In the genomic region with DNA sequence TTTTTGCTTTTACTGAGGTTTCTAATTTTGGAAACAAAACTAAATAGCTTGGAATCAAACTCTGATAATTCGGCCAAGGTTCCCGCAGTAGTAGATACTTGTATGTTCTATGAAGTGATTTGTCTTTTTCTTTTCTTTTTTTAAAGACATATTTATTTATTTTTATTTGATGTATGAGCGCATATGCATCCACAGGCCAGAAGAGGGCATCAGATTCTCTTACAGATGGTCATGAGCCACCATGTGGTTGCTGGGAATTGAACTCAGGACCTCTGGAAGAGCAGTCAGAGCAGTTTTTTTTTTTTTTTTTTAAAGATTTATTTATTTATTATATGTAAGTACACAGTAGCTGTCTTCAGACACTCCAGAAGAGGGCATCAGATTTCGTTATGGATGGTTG, we compare ENCODE assay signal across 6 mouse cellular contexts. TPM values are rescaled to one million over a fixed set of nuclear protein-coding genes. Genes with fewer than 3 reads are reported as not detected.
DNase-seq lines count a peak whose midpoint lies in the region; ATAC-seq and TF ChIP-seq lines count a peak whose summit lies in the region.
"Not testable (repeated sequence)": the region's sequence is repeated elsewhere in the genome, so short reads cannot be mapped to it uniquely, and the experiment has no call there.

No protein-coding gene starts in this region.

- peak; percentile 30 for DNase-seq in MEL (ENCODE audit: low read depth, low spot score)
- DNase-seq in gastrocnemius, adult 2 months; kidney, postnatal 0 days (ENCODE audit: low spot score); liver, embryonic 14.5 days (ENCODE audit: low read depth in 3 of 3, low spot score in 3 of 3); midbrain, postnatal 0 days (ENCODE audit: low spot score): not testable (repeated sequence)
- peak; percentile 12 for DNase-seq in lung, postnatal 0 days (ENCODE audit: low spot score)

- not testable (repeated sequence) for H3K4me3 ChIP-seq in MEL (ENCODE audit: control insufficient read depth in 1 of 2, insufficient read depth in 1 of 2, low read depth in 2 of 2, low read length in 2 of 2); gastrocnemius, adult 2 months; kidney, postnatal 0 days (replicated peaks; ENCODE audit: low read depth, low read length); liver, embryonic 14.5 days (ENCODE audit: insufficient read depth in 1 of 2, low read depth in 2 of 2, low read length in 2 of 2); lung, postnatal 0 days (ENCODE audit: low read depth, low read length); midbrain, postnatal 0 days (ENCODE audit: low read depth, low read length)

- peak in 1 of 3 experiments; percentile 26; a peak in 2 of 6 replicates for TF ChIP-seq CTCF in MEL (IDR thresholded peaks at IDR 0.05 in 2 of 3, conservative IDR thresholded peaks at IDR 0.05 in 1 of 3; ENCODE audit: control insufficient read depth in 1 of 3, insufficient read depth in 1 of 3, low read depth in 2 of 3, low read length in 3 of 3, poor library complexity in 1 of 3, severe bottlenecking in 1 of 3)
- peak; percentile 39 for TF ChIP-seq CTCF in gastrocnemius, adult 2 months (IDR thresholded peaks at IDR 0.05)
- TF ChIP-seq CTCF in kidney, postnatal 0 days (IDR thresholded peaks at IDR 0.05; ENCODE audit: low read depth): 0 out of 2 replicates have a peak, but pooled peaks have one; percentile 29
- TF ChIP-seq CTCF in liver, embryonic 14.5 days (IDR thresholded peaks at IDR 0.05; ENCODE audit: low read depth): peak; percentile 29; the same call in 1 of the 2 replicates
- peak; percentile 31; the same call in 1 of the 2 replicates for TF ChIP-seq CTCF in lung, postnatal 0 days (IDR thresholded peaks at IDR 0.05)
- peak; percentile 36; the same call in 1 of the 2 replicates for TF ChIP-seq CTCF in midbrain, postnatal 0 days (IDR thresholded peaks at IDR 0.05)

- not testable (repeated sequence) for TF ChIP-seq RAD21 in MEL (IDR thresholded peaks at IDR 0.05; ENCODE audit: low read depth, low read length)

- not testable (repeated sequence) for TF ChIP-seq EP300 in MEL (IDR thresholded peaks at IDR 0.05; ENCODE audit: low read depth in 1 of 2, low read length in 2 of 2); liver, embryonic 14.5 days (IDR thresholded peaks at IDR 0.05; ENCODE audit: low read depth); lung, postnatal 0 days (IDR thresholded peaks at IDR 0.05)

- not testable (repeated sequence) for H3K9me3 ChIP-seq in MEL (replicated peaks; ENCODE audit: insufficient read depth, low read length); kidney, postnatal 0 days (replicated peaks; ENCODE audit: low read length); liver, embryonic 14.5 days (ENCODE audit: control insufficient read depth, low read length); lung, postnatal 0 days (ENCODE audit: low read length); midbrain, postnatal 0 days (ENCODE audit: low read length)

- H3K4me2 ChIP-seq in kidney, postnatal 0 days (ENCODE audit: low read length); liver, embryonic 14.5 days (ENCODE audit: low read depth); lung, postnatal 0 days (replicated peaks; ENCODE audit: low read depth, low read length); midbrain, postnatal 0 days (ENCODE audit: low read depth, low read length, poor library complexity, severe bottlenecking): not testable (repeated sequence)

- intact Hi-C loops in gastrocnemius, adult 2 months (cut with DNase I): not testable (repeated sequence)

- H3K27ac ChIP-seq in MEL (ENCODE audit: control insufficient read depth, low read depth, low read length); gastrocnemius, adult 2 months; kidney, postnatal 0 days; liver, embryonic 14.5 days; lung, postnatal 0 days (ENCODE audit: low read length); midbrain, postnatal 0 days (ENCODE audit: low read depth, low read length): not testable (repeated sequence)

- H3K4me1 ChIP-seq in MEL (ENCODE audit: control insufficient read depth in 1 of 2, insufficient read depth in 2 of 2, low read length in 2 of 2); kidney, postnatal 0 days (replicated peaks; ENCODE audit: insufficient read depth, low read length); lung, postnatal 0 days (ENCODE audit: insufficient read depth, low read depth, low read length); midbrain, postnatal 0 days (ENCODE audit: insufficient read depth, low read length): not testable (repeated sequence)
- peaks cover 18 to 19% of the 10 kb centered on the region in 2 experiments for H3K4me1 ChIP-seq in liver, embryonic 14.5 days (replicated peaks; ENCODE audit: control insufficient read depth in 2 of 2, insufficient read depth in 2 of 2, low read length in 1 of 2)

- H3K27me3 ChIP-seq in MEL (ENCODE audit: control insufficient read depth in 1 of 2, insufficient read depth in 2 of 2, low read length in 2 of 2); kidney, postnatal 0 days (ENCODE audit: insufficient read depth, low read length); liver, embryonic 14.5 days (ENCODE audit: control insufficient read depth, insufficient read depth, low read length); lung, postnatal 0 days (replicated peaks; ENCODE audit: insufficient read depth, low read length); midbrain, postnatal 0 days (ENCODE audit: insufficient read depth, low read length): not testable (repeated sequence)

- 90% methylated on average over 4 of the region's 4 CpGs for WGBS in kidney, postnatal 0 days
- WGBS in liver, embryonic 14.5 days (ENCODE audit: insufficient replicate concordance): 87% methylated on average over 4 of the region's 4 CpGs
- 89% methylated on average over 4 of the region's 4 CpGs for WGBS in lung, postnatal 0 days
- 98% methylated on average over 4 of the region's 4 CpGs for WGBS in midbrain, postnatal 0 days

- H3K36me3 ChIP-seq in MEL (ENCODE audit: control insufficient read depth in 1 of 2, insufficient read depth in 2 of 2, low read length in 2 of 2): peaks cover 16 to 28% of the 10 kb centered on the region in 2 experiments
- H3K36me3 ChIP-seq in kidney, postnatal 0 days (ENCODE audit: insufficient read depth, low read length): 0 out of 2 replicates have a peak, but pooled peaks cover 15% of the 10 kb centered on the region
- not testable (repeated sequence) for H3K36me3 ChIP-seq in liver, embryonic 14.5 days (replicated peaks; ENCODE audit: control insufficient read depth, insufficient read depth, low read depth)
- H3K36me3 ChIP-seq in lung, postnatal 0 days (ENCODE audit: insufficient read depth, low read length): 0 out of 2 replicates have a peak, but pooled peaks cover 19% of the 10 kb centered on the region
- H3K36me3 ChIP-seq in midbrain, postnatal 0 days (ENCODE audit: insufficient read depth, low read length): peaks cover 16% of the 10 kb centered on the region

- peaks cover 20% of the 10 kb centered on the region for H3K79me2 ChIP-seq in MEL (ENCODE audit: control insufficient read depth, insufficient read depth, low read length, poor library complexity)

- TF ChIP-seq POLR2A in MEL (IDR thresholded peaks at IDR 0.05; ENCODE audit: control insufficient read depth in 1 of 2, insufficient read depth in 1 of 2, low read depth in 1 of 2, low read length in 2 of 2, poor library complexity in 1 of 2): not testable (repeated sequence)

- not testable (repeated sequence) for H3K9ac ChIP-seq in MEL (ENCODE audit: control insufficient read depth, low read depth, low read length, poor library complexity, severe bottlenecking); kidney, postnatal 0 days (ENCODE audit: low read depth, low read length); liver, embryonic 14.5 days (replicated peaks); lung, postnatal 0 days (replicated peaks; ENCODE audit: low read depth); midbrain, postnatal 0 days (replicated peaks; ENCODE audit: low read length, poor library complexity, severe bottlenecking)

- ATAC-seq in kidney, postnatal 0 days (replicated peaks; ENCODE audit: low FRiP score, low read depth); liver, embryonic 14.5 days (ENCODE audit: insufficient read depth); lung, postnatal 0 days; midbrain, postnatal 0 days (ENCODE audit: low FRiP score): not testable (repeated sequence)

TF ChIP-seq in MEL, 35 proteins besides CTCF, POLR2A, EP300 and RAD21:
- 0 out of 2 replicates have a peak, but pooled peaks have one; percentile 24 for TF ChIP-seq MYC (IDR thresholded peaks at IDR 0.05; ENCODE audit: low read depth, low read length)

RNA-seq across cellular contexts. Expression of a gene that starts 25.5 kb away (rescaled TPM):
- total RNA-seq in MEL (2012; rRNA removed): 119 and 127 TPM in 2 replicates
- polyA plus RNA-seq in MEL (2012; ENCODE audit: insufficient read depth in 1 of 2, insufficient read length in 2 of 2, low read depth in 1 of 2, low replicate concordance in 2 of 2, missing spikeins in 1 of 2): 100 to 1,000 TPM in 1 of 2 experiments, not detected in 1; 111 TPM
- 100 to 1,000 TPM; 295 to 308 TPM for total RNA-seq in gastrocnemius, adult 2 months (2021)
- 52.6 and 53.5 TPM in 2 replicates for polyA plus RNA-seq in kidney, postnatal 0 days (2015; fragmentation: Nextera tagmentation; extraction: Ambion mirVana)
- polyA plus RNA-seq in liver, embryonic 14.5 days (2012; rRNA removed): 20.7 and 37.5 TPM in 2 replicates
- 34.1 and 37.2 TPM in 2 replicates for polyA plus RNA-seq in liver, embryonic 14.5 days (2014; fragmentation: Nextera tagmentation; extraction: Ambion mirVana)
- polyA plus RNA-seq in lung, postnatal 0 days (2015; fragmentation: Nextera tagmentation; extraction: Ambion mirVana): 54.4 and 57.0 TPM in 2 replicates
- 170 and 198 TPM in 2 replicates for total RNA-seq in midbrain, postnatal 0 days (2014; rRNA removed)
- polyA plus RNA-seq in midbrain, postnatal 0 days (2015; fragmentation: Nextera tagmentation; extraction: Ambion mirVana): 70.6 and 79.3 TPM in 2 replicates
